Mouse (Mus musculus) kidney, adult 2 months (tissue): ENCODE data around the gene Gm17455. TPM values are rescaled to one million over a fixed set of nuclear protein-coding genes. Genes with fewer than 3 reads are reported as not detected.

ENCODE experiments used
- DNase-seq: peaks from one replicate; pipeline ENCODE4 v3.0.0; 2021
- H3K27ac ChIP-seq: fragments of 200-500 bp; 2 replicates; pipeline ENCODE4 v1.5.1; 2012; ENCODE audit warnings: low read depth, low read length, control low read depth, inconsistent platforms; ENCODE audit not compliant: insufficient read depth
- H3K27me3 ChIP-seq: fragments of 200-500 bp; replicated peaks from 2 replicates; pipeline ENCODE4 v1.6.1; 2012; ENCODE audit warnings: mild to moderate bottlenecking, moderate library complexity, low read length, inconsistent platforms; ENCODE audit not compliant: control insufficient read depth, insufficient read depth
- H3K36me3 ChIP-seq: fragments of 200-500 bp; 2 replicates; pipeline ENCODE4 v1.6.1; 2012; ENCODE audit warnings: mild to moderate bottlenecking, moderate library complexity, low read length, inconsistent platforms; ENCODE audit not compliant: control insufficient read depth, insufficient read depth
- H3K4me1 ChIP-seq: fragments of 200-500 bp; 2 replicates; pipeline ENCODE4 v1.6.1; 2011; ENCODE audit warnings: low read length; ENCODE audit not compliant: control insufficient read depth, insufficient read depth
- H3K4me3 ChIP-seq: fragments of 200-500 bp; 2 replicates; pipeline ENCODE4 v1.5.1; 2011; ENCODE audit warnings: mild to moderate bottlenecking, low read depth, low read length, control low read depth; ENCODE audit not compliant: insufficient read depth
- CTCF ChIP-seq: fragments of 200-500 bp; conservative IDR thresholded peaks from 2 replicates; pipeline ENCODE4 v1.5.1; 2011; ENCODE audit warnings: low read depth, mild to moderate bottlenecking, control low read depth, low read length, moderate library complexity, mixed read lengths; ENCODE audit not compliant: insufficient read depth, insufficient read length
- POLR2A ChIP-seq: fragments of 200-500 bp; IDR thresholded peaks from one replicate; pipeline ENCODE4 v1.6.1; 2011; ENCODE audit warnings: low read depth, low read length, control low read depth
- WGBS: fragments of 180-500 bp; shearing (Covaris S2); methylation state at CpG from one replicate; pipeline ENCODE4 v1.1.7; 2018; 5-methylcytosine and 5-hydroxymethylcytosine counted together
- polyA plus RNA-seq: library from polyadenylated mRNA; depleted of rRNA; stranded (reverse); fragments of >200 nt; gene quantifications from 2 replicates; pipeline ENCODE4 v1.2.3, GENCODE M21; 2012

The Gm17455 gene
- polyA plus RNA-seq, 1 experiment = not detected

DNA sequence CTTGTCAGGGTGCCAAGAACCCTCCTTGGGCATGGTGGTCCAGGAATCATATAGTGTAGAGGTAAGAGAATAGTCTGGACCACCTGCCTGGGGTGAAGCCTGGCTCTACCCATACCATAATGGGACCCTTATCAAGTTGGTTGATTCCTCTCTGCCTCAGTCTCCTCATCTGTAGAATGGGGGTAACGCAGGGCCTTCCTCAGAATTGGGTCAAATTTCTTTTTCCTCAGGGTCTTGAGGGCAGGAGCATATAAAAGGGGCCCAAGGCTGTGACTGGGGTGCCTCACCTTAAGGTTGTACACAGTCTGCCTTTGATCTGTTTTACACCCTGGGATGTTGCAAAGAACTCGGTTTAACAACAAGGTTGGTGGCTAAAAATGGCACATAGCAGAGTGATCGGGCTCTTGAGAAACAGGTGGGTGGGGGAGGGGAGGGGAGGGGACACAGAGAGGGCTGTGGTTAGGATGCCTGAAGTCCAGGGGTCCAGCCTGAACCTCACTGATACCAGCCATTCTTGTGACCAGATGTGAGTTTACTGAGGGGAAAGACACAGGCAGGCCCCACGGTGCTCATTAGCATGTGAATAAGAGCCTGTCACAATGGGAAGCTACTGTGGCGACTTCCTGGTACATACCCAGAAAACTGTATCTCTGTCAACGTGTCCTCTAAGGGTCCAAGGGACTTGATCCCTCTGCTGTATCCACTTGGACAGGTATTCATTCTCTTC is 9.2 kb upstream of the Gm17455 start:
- Histone ChIP-seq H3K4me1 (no peaks in the 10 kb centered on the region), H3K27ac (no peak overlapping the region), H3K36me3 (no peaks in the 10 kb centered on the region), H3K27me3 (no peaks in the 10 kb centered on the region), H3K4me3 (no peak overlapping the region)
- 63% methylated on average over 6 of the region's 6 CpGs for WGBS
- DNase-seq = no peak
- no peak for TF ChIP-seq CTCF
- TF ChIP-seq POLR2A = no peak

GRCm38 (mm10) chr10:60390904-60391420 is 8.6 kb upstream of the Gm17455 start:
- Histone ChIP-seq H3K36me3 (no peaks in the 10 kb centered on the region), H3K27ac (no peak overlapping the region), H3K4me1 (no peaks in the 10 kb centered on the region), H3K27me3 (no peaks in the 10 kb centered on the region), H3K4me3 (no peak overlapping the region)
- DNase-seq = no peak
- WGBS = 83% methylated on average over 5 of the region's 5 CpGs
- no peak for TF ChIP-seq POLR2A
- TF ChIP-seq CTCF = no peak

GRCm38 (mm10) chr10:60391661-60392060 is 7.9 kb upstream of the Gm17455 start:
- 94% methylated on average over 9 of the region's 9 CpGs for WGBS
- no peaks in the 10 kb centered on the region for H3K4me1 ChIP-seq
- H3K4me3 ChIP-seq = no peak overlapping the region
- no peaks in the 10 kb centered on the region for H3K36me3 ChIP-seq
- TF ChIP-seq POLR2A (no peak), CTCF (no peak)
- no peak for DNase-seq
- no peak overlapping the region for H3K27ac ChIP-seq
- no peaks in the 10 kb centered on the region for H3K27me3 ChIP-seq

DNA sequence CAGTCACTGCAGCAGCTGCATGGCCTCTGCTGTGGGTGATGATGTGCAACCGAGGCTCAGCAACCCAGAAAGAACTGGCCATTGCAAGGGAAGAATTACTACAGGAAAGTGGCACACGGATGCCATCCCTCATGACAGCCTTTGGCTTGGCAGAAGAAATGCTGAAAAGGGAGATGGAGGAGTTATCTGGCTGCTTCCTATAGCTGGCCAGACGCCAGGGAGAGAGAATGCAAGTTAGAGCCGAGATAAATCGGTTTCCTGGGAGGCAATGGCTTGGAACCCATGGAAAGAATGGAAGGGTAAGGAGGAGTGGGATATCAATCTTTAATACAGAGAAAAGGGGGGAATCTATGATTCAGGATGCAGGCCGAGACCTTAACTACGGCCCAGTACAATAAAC is 4.6 kb upstream of the Gm17455 start:
- DNase-seq = no peak
- WGBS = 66% methylated on average over 7 of the region's 7 CpGs
- no peaks in the 10 kb centered on the region for H3K36me3 ChIP-seq
- TF ChIP-seq POLR2A (no peak), CTCF (no peak)
- H3K27ac ChIP-seq = no peak overlapping the region
- no peaks in the 10 kb centered on the region for H3K27me3 ChIP-seq
- no peaks in the 10 kb centered on the region for H3K4me1 ChIP-seq
- H3K4me3 ChIP-seq = no peak overlapping the region

DNA sequence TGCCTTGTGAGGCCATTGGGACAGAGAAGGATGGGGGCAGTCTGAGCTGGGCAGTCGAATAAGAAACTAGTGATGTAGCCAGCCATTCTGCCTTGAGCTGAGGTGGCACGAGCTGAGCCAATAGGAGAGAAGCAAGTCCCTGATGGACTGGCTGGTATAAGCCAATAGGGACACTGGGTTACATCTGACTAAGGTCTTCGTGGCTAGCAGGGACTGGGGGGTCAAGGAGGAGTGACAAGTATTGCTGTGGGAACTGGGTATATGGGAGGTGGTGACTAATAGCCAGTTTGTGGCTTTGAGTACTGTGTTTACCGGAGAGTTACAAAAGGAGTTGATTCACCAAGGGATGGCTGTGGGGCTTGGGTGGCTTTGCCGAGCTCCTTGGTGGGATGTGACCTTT is 3.9 kb upstream of the Gm17455 start:
- no peak for DNase-seq
- Histone ChIP-seq H3K27ac (no peak overlapping the region), H3K4me3 (no peak overlapping the region), H3K4me1 (no peaks in the 10 kb centered on the region), H3K36me3 (no peaks in the 10 kb centered on the region), H3K27me3 (no peaks in the 10 kb centered on the region)
- WGBS = 76% methylated on average over 5 of the region's 5 CpGs
- TF ChIP-seq CTCF (no peak), POLR2A (no peak)

- WGBS = 88% methylated on average over 10 of the region's 10 CpGs
- H3K27ac ChIP-seq = no peak overlapping the region
- no peak for TF ChIP-seq CTCF
- TF ChIP-seq POLR2A = no peak
- H3K27me3 ChIP-seq = no peaks in the 10 kb centered on the region
- H3K36me3 ChIP-seq = no peaks in the 10 kb centered on the region
- DNase-seq = no peak
- no peak overlapping the region for H3K4me3 ChIP-seq
- no peaks in the 10 kb centered on the region for H3K4me1 ChIP-seq
These were observed 1.3 kb upstream of the Gm17455 start for GRCm38 (mm10) chr10:60398051-60398814.
